Mouse (Mus musculus): Measurements from ENCODE around the gene Gm28051.

Gene Gm28051

DNA sequence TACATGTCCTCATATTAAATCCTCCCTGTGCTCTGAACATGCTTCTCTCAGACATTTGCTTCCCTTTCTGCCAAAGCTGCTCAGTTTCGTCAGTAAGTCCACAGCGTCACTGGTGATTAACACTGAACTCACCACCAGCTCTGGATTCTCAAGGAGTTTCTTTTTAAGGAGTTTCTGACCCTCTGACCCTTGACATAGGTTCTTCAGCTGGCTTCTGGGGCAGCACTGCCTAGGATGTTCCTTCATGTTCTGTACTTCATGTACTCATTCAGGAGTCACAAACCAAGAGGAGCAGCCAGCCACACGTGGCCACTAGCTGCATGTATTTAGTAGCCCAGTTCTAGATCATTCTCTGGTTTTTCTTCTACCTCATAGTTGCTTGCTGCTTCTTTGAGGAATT, 9.3 kb downstream of the Gm28051 start:
- in situ Hi-C loops (cut with MboI; ENCODE audit: low pct_unique_long_range_greater_than_20kb in 1 of 2, low sequenced_read_pairs in 2 of 2, unreplicated experiment in 1 of 2), result no loop called here

DNA sequence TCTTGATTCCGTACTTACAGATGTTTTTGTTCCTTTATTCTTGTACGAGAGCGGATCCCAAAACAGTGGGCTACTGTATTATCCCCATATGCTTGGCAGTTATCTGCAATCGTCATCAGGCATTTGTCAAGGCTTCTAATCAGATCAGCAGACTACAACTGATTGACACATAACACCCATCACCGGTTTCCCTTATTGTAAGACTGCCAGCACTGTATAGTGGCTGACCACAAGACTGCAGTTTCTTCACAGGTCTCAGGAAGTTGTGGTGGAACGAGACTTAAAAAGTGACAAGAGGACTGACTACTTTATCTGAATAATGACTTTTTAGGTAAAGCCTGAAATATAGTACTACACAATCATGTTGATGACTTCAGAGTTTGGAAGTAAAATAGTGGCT, 12.7 kb downstream of the Gm28051 start:
- in situ Hi-C loops (cut with MboI; ENCODE audit: low pct_unique_long_range_greater_than_20kb in 1 of 2, low sequenced_read_pairs in 2 of 2, unreplicated experiment in 1 of 2), result no loop called here

DNA sequence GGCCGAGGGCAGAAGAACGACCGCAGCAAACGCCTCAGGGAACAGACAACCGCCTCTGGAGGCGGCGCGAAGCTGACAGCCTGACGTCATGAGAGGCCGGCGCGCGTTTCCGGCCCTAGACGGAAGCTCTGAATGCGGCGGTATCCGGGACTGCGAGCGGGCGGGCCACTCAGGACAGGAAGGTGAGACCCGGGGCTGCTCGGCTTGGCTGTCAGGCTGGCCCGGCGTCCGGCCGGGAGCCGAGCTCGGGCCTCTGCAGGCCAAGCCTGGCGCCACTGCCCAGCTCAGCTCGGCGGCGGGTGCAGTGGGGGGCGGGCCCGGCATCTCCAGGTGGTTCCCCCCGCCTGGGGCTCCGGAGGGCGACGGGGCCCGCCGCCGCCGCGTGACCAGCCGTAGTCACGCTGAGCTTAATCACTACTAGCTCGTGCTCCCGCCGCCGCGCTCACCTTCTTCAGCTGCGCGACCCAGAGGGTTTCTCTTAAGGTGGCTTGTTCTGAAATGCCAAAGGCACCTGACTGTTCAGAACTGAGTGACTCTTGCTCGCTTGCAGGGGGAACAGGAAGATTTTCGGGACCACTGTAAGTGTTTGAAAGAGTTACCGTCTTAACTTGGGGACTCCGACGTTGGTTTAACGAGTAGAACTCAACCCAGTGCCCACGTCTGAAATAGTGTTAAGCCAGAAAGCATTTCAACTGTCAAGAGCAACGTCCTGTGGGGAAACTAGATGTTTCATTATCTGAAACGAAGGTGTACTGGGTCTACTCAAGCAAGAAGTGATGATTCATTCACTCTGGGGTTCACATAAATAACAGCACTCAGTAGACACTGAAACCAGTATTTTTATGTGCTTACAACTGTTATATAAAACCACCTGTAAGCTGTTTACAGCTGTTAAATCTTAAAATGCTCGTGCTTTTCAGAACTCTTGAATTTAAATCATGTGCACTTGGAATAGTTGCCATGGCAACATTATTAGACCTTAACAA, 13.7 kb downstream of the Gm28051 start, which contains the start of the genes Moap1 and Tmem251:
Gene Moap1 (minus strand): TSS at position 73 of the 986 bp plus-strand sequence.
Gene Tmem251 (plus strand): TSS at position 174 of the 986 bp plus-strand sequence.
- in situ Hi-C loops (cut with MboI; ENCODE audit: low pct_unique_long_range_greater_than_20kb in 1 of 2, low sequenced_read_pairs in 2 of 2, unreplicated experiment in 1 of 2), result no loop called here

DNA sequence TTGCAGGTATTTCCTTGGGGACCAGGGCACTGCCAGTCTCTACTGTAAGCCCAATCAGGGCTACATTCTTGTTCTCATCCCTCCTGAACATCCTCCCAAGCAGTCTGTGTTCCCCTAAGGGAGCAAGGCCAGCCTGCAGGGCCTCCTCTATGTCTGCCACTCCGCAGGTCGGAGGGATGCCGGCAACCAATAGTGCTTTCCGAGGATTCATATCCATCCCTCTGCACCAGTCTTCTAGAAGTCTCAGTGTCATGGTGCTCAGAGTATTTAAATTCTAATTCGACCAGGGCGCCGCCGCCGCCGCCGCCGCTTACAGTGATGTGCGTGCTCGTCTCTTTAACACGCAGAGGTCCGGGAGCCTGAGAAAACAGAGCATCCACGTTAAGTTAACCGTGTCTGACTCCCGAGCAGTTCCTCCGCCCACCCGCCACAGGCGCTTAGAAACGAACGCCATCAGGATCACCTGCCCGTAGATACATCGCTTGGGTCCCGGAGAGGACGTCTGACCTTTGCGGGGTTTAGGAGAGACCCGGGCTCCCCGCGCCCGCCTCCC, 14.5 kb downstream of the Gm28051 start:
- in situ Hi-C loops (cut with MboI; ENCODE audit: low pct_unique_long_range_greater_than_20kb in 1 of 2, low sequenced_read_pairs in 2 of 2, unreplicated experiment in 1 of 2), result no loop called here

DNA sequence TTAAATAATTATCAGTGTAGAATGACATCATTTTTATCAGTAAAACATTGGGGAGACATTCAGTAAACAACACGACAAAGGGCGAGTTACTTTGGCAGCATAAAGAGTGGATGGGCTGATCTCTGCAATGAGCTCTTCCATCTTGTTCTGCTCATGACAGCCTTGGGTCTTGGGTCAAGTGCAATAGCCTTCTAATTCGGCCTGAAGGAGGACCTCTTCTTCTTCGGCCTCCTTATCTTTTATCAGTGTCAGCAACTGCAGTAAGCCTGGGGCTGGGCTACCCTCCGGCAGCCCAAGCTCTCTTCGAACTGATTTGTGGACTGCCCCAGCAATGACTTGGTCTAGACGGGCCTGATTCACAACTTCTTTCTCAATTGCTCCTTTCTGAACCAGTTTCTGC, 15.5 kb downstream of the Gm28051 start:
- in situ Hi-C loops (cut with MboI; ENCODE audit: low pct_unique_long_range_greater_than_20kb in 1 of 2, low sequenced_read_pairs in 2 of 2, unreplicated experiment in 1 of 2), result no loop called here

- in situ Hi-C loops (cut with MboI; ENCODE audit: low pct_unique_long_range_greater_than_20kb in 1 of 2, low sequenced_read_pairs in 2 of 2, unreplicated experiment in 1 of 2), result no loop called here
These were observed 17.3 kb downstream of the Gm28051 start for GRCm38 (mm10) chr12:102740285-102740684.

GRCm38 (mm10) chr12:102739096-102739495, 18.5 kb downstream of the Gm28051 start:
- in situ Hi-C loops (cut with MboI; ENCODE audit: low pct_unique_long_range_greater_than_20kb in 1 of 2, low sequenced_read_pairs in 2 of 2, unreplicated experiment in 1 of 2), result no loop called here

DNA sequence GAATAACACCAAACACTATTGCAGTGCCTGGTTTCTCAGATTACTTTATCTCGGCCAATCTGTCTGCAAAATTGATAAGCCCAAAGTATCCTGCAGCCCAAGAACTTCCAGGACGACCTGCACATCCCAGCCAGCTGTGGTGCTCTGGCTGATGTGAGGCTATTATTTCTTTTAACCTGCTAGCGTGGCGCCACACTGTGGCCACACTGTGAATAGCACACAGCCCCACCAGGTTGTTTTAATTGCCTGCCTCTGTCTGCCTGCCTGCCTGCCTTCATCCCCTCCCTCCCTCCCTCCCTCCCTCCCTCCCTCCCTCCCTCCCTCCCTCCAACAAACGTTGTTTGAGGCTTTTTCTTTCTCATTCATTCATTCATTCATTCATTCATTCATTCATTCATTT, 24.2 kb downstream of the Gm28051 start:
- in situ Hi-C loops (cut with MboI; ENCODE audit: low pct_unique_long_range_greater_than_20kb in 1 of 2, low sequenced_read_pairs in 2 of 2, unreplicated experiment in 1 of 2), result no loop called here

GRCm38 (mm10) chr12:102730798-102731619, 26.6 kb downstream of the Gm28051 start:
- in situ Hi-C loops (cut with MboI; ENCODE audit: low pct_unique_long_range_greater_than_20kb in 1 of 2, low sequenced_read_pairs in 2 of 2, unreplicated experiment in 1 of 2), result no loop called here

- in situ Hi-C loops (cut with MboI; ENCODE audit: low pct_unique_long_range_greater_than_20kb in 1 of 2, low sequenced_read_pairs in 2 of 2, unreplicated experiment in 1 of 2), result loop anchor here in 1 of 2 experiments (10.0 kb wide), 1 partner anchor 205 kb away; no protein-coding TSS in a partner anchor
These were observed 27.4 kb downstream of the Gm28051 start for GRCm38 (mm10) chr12:102729855-102730797.

DNA sequence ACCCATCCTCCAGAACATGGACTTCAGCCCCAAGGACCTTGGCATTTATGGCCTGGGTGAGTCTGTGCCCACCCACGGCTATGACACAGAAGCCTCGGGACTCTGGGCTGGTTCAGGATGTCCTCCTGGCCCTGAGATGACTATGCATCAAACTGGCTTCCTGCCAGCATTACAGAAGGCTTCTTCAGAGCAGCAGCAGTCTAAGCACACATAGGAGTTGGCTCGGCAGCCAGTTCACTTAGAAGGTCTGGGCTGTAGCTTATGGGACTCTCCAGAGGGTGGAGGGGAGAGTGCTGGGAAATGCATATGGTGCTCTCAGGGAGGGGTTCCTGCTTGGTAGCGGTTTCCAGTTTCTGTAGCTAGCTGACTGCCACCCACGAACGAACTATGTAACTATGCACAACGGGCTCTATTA, 31.8 kb downstream of the Gm28051 start:
- in situ Hi-C loops (cut with MboI; ENCODE audit: low pct_unique_long_range_greater_than_20kb in 1 of 2, low sequenced_read_pairs in 2 of 2, unreplicated experiment in 1 of 2), result loop anchor here in 1 of 2 experiments (10.0 kb wide), 1 partner anchor 201 kb away; no protein-coding TSS in a partner anchor

- in situ Hi-C loops (cut with MboI; ENCODE audit: low pct_unique_long_range_greater_than_20kb in 1 of 2, low sequenced_read_pairs in 2 of 2, unreplicated experiment in 1 of 2), result loop anchor here in 1 of 2 experiments (10.0 kb wide), 1 partner anchor 200 kb away; no protein-coding TSS in a partner anchor
These were observed 32.4 kb downstream of the Gm28051 start for GRCm38 (mm10) chr12:102725146-102725545.

DNA sequence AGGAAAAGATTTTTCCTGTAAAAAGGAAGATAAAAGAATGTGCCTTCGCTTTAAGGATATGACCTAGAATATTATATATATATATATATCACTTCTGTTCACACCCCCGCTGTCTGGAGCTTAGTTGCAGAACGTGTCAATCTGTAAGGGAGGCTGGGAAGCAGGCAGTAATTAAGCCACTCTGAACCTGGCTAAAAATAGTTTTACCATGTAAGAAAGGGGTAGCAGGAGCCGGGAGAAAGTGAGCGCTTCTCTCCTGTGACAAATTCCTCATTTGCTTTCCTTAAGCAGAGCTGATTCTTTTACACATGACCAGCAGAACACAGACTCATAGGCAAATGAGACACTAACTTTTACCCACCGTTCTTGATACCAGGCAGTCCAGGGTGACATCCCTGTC, 33.7 kb downstream of the Gm28051 start:
- in situ Hi-C loops (cut with MboI; ENCODE audit: low pct_unique_long_range_greater_than_20kb in 1 of 2, low sequenced_read_pairs in 2 of 2, unreplicated experiment in 1 of 2), result loop anchor here (5.0 to 10.0 kb wide), 2 partner anchors 197 to 199 kb away; no protein-coding TSS in a partner anchor

DNA sequence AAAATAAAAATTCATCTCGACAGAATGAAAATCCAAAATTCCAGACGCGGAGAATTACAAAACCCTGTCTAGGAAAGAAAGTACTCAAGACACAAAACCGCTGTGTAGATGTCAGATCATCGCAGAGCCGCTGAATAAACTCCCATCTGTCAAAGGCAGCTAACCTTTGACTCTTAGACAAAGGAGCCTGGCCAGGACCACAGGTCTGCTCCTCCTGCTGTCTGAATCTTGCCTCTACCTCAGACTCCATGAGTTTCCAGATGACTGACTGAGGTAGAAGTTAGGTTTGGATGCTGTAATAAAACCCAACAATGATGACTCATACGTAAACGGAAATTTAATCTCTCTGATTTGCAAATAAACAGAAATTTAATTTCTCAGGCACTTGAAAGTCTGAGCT, 34.6 kb downstream of the Gm28051 start:
- in situ Hi-C loops (cut with MboI; ENCODE audit: low pct_unique_long_range_greater_than_20kb in 1 of 2, low sequenced_read_pairs in 2 of 2, unreplicated experiment in 1 of 2), result loop anchor here (5.0 to 10.0 kb wide), 2 partner anchors 196 to 198 kb away; no protein-coding TSS in a partner anchor

- in situ Hi-C loops (cut with MboI; ENCODE audit: low pct_unique_long_range_greater_than_20kb in 1 of 2, low sequenced_read_pairs in 2 of 2, unreplicated experiment in 1 of 2), result loop anchor here (5.0 to 10.0 kb wide), 2 partner anchors 195 to 198 kb away; no protein-coding TSS in a partner anchor
These were observed 35.1 kb downstream of the Gm28051 start for GRCm38 (mm10) chr12:102722451-102722850.

DNA sequence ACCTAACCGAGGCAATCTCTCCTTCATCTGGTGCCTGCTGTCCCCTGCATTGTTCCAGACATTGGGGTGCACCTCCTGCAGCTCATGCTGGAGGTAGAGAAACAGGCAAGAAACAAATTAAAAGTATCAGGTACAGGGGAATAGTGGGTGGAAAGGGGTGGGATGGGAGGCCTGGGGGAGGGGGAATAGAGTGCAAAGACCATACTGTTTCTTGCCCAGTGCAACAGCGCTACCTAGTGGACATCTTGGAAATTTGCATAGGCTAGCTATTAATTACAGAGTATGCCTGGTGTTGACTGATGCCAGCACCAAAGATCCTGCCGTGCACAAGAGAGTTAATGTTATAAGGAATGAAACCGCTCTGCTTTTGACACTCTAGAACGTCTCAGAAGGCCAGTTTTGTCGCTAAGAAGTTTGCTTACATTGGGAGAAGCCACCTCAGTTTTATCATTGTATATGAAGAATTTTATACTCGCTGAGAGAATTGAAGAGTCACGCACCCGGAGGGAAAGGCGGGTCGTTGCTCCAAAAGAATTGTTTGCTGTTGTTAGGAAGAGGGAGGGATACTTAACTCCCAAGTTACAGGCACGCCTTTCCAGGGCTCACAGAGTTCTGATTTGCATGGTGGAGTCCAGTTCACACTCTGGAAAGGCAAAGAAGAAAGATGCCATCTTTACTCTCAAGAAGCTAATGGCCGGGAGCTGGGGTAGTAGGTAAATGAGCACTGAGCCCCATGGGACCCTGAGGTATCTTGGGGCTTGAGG, 37.8 kb downstream of the Gm28051 start:
- in situ Hi-C loops (cut with MboI; ENCODE audit: low pct_unique_long_range_greater_than_20kb in 1 of 2, low sequenced_read_pairs in 2 of 2, unreplicated experiment in 1 of 2), result loop anchor here (5.0 to 10.0 kb wide), 2 partner anchors 192 to 195 kb away; no protein-coding TSS in a partner anchor
